Mouse (Mus musculus) hematopoietic stem cell, adult 5-6 weeks (primary cell): Measurements from ENCODE around the gene Pafah1b1. TPM values are rescaled to one million over a fixed set of nuclear protein-coding genes. Genes with fewer than 3 reads are reported as not detected.
A peak's percentile ranks its signal among the peaks of the same experiment; 100 is the strongest.

ENCODE experiments used
- ATAC-seq, 2 experiments: fragments of 125-278 bp in 1 of 2; replicated peaks in 1 of 2; 2 replicates each; pipeline ENCODE4 v1.8.0; 2016 to 2017; ENCODE audit warnings: inconsistent platforms in 2 of 2, mild to moderate bottlenecking in 2 of 2, moderate number of reproducible peaks in 2 of 2, low read depth in 1 of 2, moderate TSS enrichment in 1 of 2; ENCODE audit not compliant: low FRiP score in 2 of 2, poor library complexity in 2 of 2, severe bottlenecking in 2 of 2, insufficient read depth in 1 of 2, low TSS enrichment in 1 of 2
- total RNA-seq: library from RNA; stranded (forward); fragments of 172-1452, 232-1000 nt; gene quantifications from 2 replicates; pipeline ENCODE4 v1.2.3, GENCODE M21; 2017

Pafah1b1 gene
- total RNA-seq, result 89.2 and 102 TPM in 2 replicates

DNA sequence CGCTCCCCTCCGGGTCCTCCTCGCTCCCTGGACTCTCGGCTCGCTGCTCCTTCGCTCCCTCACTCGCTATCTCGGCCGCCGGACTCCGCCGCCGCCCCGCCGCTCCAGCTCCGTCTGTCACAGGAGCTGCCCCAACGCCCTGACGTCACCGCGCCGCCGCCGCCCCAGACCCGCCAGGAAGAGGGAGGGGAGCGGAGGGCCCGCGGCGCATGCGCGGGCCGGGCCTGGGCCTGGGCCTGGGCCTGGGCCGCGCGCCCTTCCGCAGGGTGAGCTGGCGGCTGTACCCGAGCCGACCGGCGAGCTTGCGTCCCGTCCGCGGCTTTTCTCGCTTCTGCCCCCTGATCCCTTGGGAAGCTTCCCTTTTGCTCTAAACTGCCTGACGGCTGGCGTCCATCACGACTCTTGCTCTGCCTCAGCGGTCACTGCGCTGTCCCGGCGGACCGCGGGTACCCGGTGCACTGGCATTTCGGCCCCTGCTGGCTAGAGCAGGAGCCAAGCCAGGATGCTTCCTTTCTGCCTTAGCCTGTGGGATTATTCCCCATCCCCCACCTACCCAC is at the start of gene Pafah1b1:
TSS of gene Pafah1b1 (minus strand) at position 436 of the 557 bp plus-strand sequence.
- ATAC-seq, result peak; percentile 70 to 75

DNA sequence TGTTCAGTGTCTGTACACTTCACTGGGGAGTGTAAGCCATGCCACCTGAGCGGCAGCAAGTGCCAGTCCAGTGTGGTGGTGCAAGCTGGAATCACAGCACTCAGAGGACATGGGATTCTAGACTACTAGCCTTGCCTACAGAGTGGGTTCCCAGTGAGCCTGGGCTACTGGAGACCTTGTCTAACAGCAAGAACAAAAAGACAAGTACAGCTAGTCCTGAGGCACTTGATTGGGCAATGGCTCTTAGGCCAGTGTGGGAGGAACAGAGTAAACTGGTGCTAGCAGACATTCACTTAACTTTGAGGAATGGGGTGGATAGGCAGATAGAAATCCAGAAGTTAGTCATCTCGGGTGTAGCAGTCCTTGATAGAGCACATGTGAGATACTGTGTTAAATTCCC is 47.9 kb upstream of the Pafah1b1 start:
- ATAC-seq, result no peak

DNA sequence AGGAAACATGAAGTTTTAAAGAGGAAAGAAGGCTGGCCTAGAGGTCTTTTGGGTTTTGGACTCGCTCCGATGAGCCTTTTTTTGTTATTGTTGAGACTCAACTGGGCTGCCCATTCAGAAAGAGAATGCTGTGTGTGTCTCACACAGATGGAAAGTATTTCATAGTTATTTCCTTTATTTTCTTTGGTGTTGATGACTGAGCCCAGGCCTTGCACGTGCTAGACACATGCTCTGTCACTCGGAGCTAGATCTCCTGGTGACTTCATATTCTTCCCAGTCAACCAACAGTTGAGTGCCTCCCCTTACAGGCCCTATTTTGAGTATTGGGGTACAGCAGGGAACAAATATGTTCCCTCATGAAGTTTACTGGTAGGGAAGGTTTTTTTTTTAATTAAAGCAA is 47.2 kb upstream of the Pafah1b1 start:
- no peak for ATAC-seq

DNA sequence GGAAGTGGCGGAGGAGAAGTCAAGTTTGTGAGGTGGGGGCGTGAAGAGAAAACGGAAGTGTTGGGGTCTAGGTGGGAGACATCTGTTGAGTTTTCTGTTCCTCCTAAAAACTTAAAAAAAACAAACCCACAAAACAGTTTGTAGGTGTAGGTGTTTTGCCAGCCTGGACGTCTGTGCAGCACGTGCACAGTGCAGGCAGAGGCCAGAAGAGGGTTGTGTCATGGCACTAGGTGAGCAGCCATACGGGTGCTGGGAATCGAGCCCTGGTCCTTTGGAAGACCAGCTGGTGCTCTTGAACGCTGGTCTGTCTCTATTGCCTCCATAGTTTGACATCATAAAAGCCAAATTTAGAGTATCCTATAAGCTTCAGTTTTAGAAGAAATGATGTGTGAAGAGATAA is 46.8 kb upstream of the Pafah1b1 start:
- ATAC-seq, result 0 out of 4 replicates have a peak, but pooled peaks of 1 of the 2 experiments have one; percentile 4

DNA sequence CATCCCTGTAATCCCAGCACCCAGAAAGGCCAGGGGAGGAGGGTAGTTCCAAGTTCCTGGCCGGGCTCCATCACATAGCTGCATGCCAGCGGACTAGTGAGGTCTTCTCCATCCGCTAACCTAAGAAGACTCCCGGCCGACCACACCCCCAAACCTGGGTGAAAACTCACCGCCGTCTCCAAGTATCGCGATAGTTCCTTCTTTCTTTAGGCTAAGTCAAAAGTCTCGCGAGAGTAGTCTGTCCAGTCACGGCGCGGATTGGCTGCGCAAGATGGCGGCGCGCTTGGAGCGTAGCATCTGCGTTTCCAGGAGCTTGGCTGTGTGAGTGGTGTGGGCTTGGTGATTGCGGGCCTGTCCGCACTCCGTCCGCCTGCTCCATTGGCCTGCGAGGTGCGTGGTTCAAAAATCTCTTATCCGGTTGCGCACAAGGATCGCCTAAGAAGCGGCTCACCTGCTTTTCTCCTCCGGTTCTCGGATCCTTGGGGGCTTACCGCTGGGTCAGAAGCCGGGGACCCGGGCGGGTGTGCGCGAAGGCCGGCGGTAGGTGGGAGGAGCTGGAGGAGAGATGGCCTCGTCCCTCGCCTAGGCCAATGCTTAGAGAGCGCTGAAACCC is 46.2 kb upstream of the Pafah1b1 start, which contains the start of gene Mettl16:
TSS of gene Mettl16 (plus strand) at position 236 of the 613 bp plus-strand sequence.
- peak; percentile 94 to 99 for ATAC-seq

DNA sequence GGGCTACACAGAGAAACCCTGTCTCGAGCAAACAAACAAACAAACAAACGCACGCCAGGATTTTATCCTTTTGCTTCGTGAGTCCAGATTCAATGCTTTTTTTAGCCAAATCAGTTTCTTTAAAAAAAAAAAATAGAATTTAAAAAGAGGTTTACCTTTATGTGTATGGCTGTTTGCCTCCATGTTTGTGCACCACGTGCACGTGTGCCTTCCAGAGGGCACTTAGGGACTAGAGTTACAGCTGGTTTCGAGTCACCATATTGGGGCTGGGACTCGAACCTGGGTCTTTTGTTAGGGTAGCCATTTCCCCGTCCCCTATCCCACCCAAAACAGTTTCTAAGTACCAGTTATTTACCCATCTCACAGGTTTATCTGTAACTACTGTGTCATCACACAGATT is 45.6 kb upstream of the Pafah1b1 start:
- ATAC-seq, result no peak

DNA sequence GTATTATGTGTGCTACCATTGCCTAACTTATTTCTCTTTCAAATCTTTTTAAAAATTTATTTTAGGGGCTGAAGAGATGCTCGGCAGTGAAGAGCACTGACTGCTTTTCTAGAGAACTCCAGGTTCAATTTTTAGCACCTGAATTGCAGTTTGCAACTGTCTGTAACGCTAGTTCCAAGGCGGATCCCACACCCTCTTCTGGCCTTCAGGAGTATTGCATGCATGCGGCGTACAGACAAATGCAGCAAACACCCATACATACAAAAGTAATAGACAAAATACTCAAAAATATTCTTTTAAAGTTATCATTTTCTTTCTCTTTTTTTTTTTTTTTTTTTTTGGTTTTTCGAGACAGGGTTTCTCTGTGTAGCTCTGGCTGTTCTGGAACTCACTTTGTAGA is 43.6 kb upstream of the Pafah1b1 start:
- no peak for ATAC-seq

DNA sequence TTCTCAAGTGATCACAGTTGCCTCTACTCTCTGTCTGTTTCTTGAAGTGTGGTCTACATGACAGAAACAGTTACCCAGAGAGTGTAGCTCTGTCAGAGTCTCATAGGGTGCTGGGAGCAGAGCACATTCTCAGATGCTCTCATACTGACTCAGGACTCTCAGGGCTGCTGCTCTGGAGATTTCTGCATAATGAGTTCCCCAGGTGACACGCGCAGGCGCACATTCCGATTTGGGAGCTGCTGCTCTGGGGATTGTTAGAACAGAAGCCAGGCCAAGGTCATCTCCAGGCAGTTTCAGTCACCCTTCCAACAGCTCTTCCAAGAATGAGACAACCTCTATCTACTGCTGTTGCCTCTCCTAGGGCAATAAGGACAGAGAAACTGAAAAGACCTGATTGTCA is 43.0 kb upstream of the Pafah1b1 start:
- no peak for ATAC-seq

DNA sequence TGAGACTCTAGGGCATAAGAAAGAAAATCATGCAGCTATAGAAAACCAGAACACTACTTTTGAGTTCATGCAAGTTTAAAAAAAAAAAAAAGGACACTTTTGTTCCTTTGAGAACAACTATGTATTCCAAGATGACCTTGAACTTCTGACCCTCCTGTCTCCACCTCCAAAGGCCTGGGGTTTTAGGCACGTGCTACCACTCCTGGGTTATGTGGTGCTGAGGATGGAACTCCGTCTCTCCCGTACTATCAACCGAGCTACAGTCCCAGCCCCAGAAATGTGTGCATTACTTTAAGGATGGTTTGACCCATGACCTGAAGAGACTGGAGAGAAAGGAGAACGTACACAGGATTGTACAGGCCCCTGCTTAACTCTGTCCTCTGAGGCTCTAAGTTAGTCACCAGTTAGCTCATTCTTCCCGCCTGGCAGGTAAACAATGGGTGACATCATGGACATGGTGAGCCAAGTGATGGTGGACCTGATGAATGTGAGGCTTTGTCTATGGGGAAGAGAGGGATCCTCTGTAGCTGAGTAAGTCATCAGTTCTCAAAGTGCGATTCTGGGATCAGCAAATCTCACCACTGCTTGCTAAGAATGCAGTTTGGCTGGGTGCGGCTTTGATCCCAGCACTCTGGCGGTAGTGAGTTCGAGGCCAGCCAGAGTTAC is 39.6 kb upstream of the Pafah1b1 start:
- ATAC-seq, result no peak

DNA sequence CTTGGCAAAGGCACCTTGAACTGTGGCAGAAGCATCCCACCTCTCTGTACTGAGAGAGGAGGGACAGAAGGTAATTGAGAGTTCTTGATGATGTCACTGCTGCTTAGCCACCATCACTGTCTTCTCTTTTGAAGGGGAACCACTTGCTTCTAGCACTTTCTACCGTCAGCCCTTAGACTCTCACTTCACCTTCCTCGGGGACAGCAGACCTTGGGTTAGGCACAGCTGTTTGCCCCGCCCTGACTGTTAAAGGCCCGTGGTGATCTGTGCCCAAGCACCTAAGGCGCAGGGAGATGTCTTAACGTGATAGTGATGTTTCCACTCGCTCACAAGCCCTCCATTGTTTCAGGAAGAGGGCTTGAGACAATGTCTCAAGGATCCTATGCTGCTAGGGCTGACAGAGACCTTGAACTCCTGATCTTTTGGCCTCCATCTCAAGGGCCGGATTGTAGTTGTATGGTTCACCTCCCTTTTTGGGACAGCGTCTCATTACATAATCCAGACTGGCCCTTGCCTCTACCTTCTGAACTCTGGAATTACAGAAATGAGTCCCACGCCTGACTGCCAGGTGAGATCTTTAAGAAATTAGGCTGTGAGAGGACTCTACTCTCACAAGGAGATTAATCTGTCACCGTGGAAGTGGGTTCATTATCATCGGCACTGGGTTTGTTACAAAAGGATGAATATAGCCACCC is 36.7 kb upstream of the Pafah1b1 start:
- no peak for ATAC-seq

DNA sequence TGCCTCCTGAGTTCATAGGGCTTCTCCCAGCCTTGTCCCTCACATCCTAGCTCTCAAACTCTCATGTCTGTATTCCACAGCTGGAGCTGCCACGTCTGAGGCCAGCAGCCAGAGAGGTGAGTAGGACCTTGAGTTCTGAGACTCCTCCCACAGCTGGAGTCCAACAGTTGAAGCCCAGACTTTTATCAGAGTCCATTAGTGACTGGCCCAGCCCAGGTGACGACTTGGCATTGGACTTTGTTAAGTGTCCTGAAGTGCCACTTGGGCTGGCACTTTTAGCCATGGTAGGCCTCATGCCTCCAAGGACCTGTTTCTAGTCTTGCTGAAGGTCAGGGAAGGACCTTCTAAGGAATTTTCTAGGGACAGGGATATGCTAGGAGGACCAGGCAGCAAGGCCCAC is 32.2 kb upstream of the Pafah1b1 start:
- ATAC-seq, result no peak

DNA sequence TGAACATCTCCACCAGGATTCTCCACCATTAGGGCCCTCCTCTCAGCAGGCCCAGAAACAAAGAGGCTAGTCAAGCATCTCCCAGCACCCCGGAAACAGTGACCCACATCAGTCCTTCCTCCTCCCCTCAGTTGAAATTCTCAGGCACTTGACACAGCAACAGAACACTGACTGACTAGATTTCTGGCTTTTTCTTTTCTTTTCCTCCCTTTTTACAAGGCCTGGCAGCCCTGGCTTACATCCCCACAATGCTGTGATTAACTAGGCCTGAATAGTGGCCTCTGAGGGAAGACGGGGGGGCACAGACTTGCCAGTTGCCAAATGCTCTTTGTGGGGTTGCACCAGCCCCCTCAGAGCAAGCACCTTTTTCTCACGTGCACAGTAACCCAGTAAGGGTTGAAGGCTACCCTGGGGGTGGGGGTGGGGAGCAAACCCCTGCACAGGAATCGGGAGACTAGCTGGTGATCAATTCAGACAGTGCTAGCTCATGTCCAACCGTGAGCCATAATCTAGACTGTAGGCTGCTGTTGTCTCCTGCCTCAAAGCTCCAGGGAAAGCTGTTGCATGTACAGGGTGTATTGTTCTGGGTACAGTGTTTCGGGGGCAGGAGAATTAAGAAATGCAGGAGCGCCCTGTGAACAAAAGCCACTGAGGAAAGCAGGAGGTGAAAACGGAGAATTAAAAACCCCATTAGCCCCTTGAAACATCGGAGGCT is 27.0 kb upstream of the Pafah1b1 start:
- no peak for ATAC-seq

DNA sequence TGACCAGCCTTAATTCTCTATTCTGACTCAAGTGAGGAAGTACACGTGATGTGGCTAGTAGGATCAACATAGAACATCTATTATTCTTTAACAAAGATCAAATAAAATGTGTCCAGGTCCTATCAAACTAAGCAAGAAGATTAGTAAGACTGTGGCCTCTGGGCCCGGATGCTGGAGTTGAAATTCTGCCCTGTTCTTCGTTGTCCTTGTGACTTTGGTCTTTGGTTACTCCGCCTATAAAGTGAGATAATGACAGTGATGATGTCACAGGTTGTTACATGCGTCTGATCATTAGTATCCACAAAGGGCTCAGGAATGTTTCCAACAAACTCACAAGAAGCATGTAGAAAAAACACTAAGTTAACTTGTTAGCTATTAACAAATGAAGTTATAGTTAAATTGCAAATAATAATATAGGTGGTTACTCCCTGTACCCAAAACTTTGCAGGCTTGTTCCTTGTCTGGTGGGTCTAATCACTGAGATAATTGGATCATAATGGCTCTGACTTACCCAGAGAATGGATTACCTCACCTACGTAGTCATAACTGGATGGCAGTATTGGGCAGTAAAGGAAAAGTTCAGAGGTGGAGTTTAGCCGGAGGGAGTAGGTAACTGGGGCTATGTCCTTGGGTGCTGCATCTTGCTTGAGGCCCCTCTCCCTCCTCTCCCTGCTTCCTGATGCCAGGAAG is 26.3 kb upstream of the Pafah1b1 start:
- no peak for ATAC-seq

DNA sequence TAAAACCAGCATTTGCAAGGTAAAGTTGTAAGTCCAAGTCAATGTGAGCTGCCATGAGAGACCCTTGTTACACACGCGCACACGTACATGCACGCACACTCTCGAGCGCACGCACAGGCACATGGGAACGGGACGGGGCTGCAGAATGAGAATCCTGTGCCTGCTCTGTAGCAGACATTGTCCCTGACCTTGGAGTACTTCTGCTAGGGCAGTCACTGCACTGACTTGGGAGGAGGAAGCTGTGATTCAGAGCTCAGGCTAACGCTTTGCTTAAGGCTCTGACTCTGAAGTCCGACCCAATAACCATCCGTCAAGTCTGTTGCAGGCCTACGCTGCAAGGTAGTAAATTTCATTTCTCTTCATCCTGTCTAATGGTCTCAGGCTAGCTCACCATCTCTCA is 24.8 kb upstream of the Pafah1b1 start:
- ATAC-seq, result no peak

DNA sequence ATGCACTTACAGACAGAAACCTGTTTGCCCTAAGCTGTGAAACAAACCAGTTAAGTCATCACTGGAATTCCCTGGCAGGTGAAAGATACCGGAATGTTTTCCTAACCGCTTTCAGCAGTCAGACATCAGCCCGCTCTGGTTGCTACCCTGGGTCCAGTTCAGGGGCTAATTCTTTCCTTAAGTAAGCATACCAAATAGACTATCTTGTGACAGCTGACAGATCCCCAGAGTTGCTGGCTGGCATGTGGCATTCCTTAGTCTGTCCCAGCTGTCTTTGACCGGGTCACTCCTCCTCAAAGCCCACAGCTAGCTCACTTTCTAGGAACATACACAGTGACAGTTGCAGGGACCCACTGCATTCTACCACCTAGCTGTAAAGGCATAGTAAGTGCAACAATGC is 23.6 kb upstream of the Pafah1b1 start:
- ATAC-seq, result no peak

DNA sequence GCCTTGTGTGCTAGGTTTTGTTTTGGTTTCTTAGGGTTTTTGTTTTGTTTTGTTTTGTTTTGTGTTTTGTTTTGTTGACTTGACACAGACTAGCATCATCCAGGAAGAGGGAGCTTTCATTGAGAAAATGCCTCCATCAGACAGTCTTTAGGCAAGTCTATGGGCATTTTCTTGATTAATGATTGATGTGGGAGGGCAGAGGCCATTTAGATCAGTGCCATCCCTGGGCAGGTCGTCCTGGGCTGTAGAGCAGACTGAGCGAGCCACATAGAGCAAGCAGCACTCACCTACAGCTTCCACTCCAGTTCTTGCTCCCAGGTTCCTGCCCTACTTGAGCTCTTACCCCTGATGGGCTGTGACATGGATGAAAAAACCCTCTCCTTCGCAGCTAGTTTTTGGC is 13.4 kb upstream of the Pafah1b1 start:
- no peak for ATAC-seq

DNA sequence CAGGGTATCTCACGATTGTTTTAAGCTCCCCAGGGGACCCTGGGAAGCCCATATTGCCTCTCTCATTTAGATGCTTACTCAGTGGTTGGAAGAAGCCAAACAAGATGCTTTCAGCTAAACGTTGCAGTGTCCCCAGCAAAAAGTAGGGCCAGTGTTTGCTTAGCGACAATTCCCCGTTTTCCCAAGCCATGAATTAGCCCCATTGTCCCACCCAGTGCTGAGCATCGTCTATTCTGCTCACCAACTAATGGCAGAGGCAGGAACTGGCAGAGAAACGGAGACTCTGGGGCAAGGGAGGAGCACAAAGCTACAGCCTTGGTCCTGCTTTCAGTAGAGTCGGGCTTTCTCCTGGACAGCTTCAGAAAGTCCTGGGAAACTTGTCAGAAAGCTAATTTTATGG is 10.4 kb upstream of the Pafah1b1 start:
- no peak for ATAC-seq
